Mouse (Mus musculus) myocyte (in vitro differentiated cells): ENCODE measurements around the gene Eif3m.

Source experiments
- CEBPB ChIP-seq: IDR thresholded peaks from 2 replicates; pipeline ENCODE4 v1.6.1; 2011; ENCODE audit warnings: mild to moderate bottlenecking, moderate library complexity; ENCODE audit not compliant: poor library complexity, insufficient read depth, severe bottlenecking
- POLR2A ChIP-seq: IDR thresholded peaks from one replicate; pipeline ENCODE4 v1.6.1; 2011; ENCODE audit warnings: low read depth, mild to moderate bottlenecking, control low read depth, moderate library complexity; ENCODE audit not compliant: insufficient read length
- POLR2AphosphoS2 ChIP-seq: IDR thresholded peaks from one replicate; pipeline ENCODE4 v1.6.1; 2011; ENCODE audit warnings: low read depth, control low read depth; ENCODE audit not compliant: insufficient read length
- USF1 ChIP-seq: IDR thresholded peaks from one replicate; pipeline ENCODE4 v1.6.1; 2011; ENCODE audit warnings: low read depth, mild to moderate bottlenecking, control low read depth, moderate library complexity

DNA sequence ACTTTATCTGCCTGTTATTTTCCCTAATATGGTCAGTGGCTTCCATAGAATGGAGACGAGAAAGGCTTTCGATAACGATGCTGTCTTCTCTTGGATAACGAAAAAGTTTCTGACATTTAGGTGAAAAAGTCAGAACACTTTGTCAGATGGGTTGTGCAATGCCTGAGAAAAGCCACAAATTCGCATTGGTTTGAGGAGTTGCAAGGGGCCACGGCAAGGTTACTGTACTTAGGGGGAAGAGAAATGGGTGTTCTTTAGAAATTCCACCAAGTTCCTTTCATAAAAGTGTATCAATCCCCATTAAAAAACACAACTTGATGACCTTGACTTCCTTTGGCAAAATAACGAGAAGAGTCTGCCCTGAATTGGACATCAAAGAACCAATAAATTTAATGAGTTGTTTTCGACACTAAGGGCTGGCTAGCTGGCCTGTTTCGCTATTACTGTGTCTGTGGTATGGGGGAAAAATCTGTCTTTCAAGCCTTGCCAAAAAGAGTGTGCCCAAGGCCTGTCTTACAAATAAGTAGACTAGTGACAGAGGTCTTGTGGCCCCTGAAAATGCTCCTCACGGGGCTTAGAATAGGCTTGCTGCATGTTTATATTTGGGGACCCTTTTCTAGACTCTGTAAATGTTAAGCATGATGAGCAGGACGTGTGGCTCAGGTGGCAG is 19.7 kb upstream of the Eif3m start:
- no peak for TF ChIP-seq POLR2A
- no peak for TF ChIP-seq CEBPB
- no peak for TF ChIP-seq POLR2AphosphoS2
- TF ChIP-seq USF1: no peak
